Mouse (Mus musculus) ES-CJ7 (cell line): ENCODE data around the gene Gon4l.
"Not testable (repeated sequence)": the region's sequence is repeated elsewhere in the genome, so short reads cannot be mapped to it uniquely, and the experiment has no call there.

Experiments
- DNase-seq: peaks from one replicate; pipeline ENCODE4 v3.0.0; 2011; ENCODE audit warnings: low read depth, low spot score

Gon4l gene

GRCm38 (mm10) chr3:88834951-88835491 lies at the start of gene Gon4l:
Gene Gon4l, plus strand, starts transcription at chr3:88835231.
- peak; percentile 34 for DNase-seq

GRCm38 (mm10) chr3:88786323-88786722 lies 48.7 kb upstream of the Gon4l start:
- not testable (repeated sequence) for DNase-seq

GRCm38 (mm10) chr3:88786805-88787204 lies 48.2 kb upstream of the Gon4l start:
- not testable (repeated sequence) for DNase-seq

GRCm38 (mm10) chr3:88788033-88788432 lies 47.0 kb upstream of the Gon4l start:
- not testable (repeated sequence) for DNase-seq

- peak; percentile 14 for DNase-seq
Observed at GRCm38 (mm10) chr3:88797507-88797906, 37.5 kb upstream of the Gon4l start.

GRCm38 (mm10) chr3:88803910-88804540 lies 31.0 kb upstream of the Gon4l start:
- no peak for DNase-seq

GRCm38 (mm10) chr3:88825710-88826109 lies 9.3 kb upstream of the Gon4l start:
- DNase-seq = peak; percentile 28

GRCm38 (mm10) chr3:88827231-88827630 lies 7.8 kb upstream of the Gon4l start:
- no peak for DNase-seq

GRCm38 (mm10) chr3:88831177-88832121 lies 3.6 kb upstream of the Gon4l start:
- DNase-seq = peak; percentile 68

GRCm38 (mm10) chr3:88832388-88832787 lies 2.6 kb upstream of the Gon4l start:
- peak; percentile 81 for DNase-seq

GRCm38 (mm10) chr3:88849172-88849571 lies 14.1 kb downstream of the Gon4l start:
- DNase-seq = no peak

- no peak for DNase-seq
Observed at GRCm38 (mm10) chr3:88855837-88856236, 20.8 kb downstream of the Gon4l start.

GRCm38 (mm10) chr3:88862129-88862528 lies 27.1 kb downstream of the Gon4l start:
- DNase-seq = no peak

GRCm38 (mm10) chr3:88866735-88867134 lies 31.7 kb downstream of the Gon4l start:
- DNase-seq = not testable (repeated sequence)

GRCm38 (mm10) chr3:88867177-88867576 lies 32.1 kb downstream of the Gon4l start:
- DNase-seq = not testable (repeated sequence)

GRCm38 (mm10) chr3:88868449-88868848 lies 33.4 kb downstream of the Gon4l start:
- not testable (repeated sequence) for DNase-seq

GRCm38 (mm10) chr3:88882536-88882935 lies 47.5 kb downstream of the Gon4l start:
- DNase-seq = not testable (repeated sequence)

- DNase-seq = peak; percentile 38
Observed at GRCm38 (mm10) chr3:88893011-88893410, 58.0 kb downstream of the Gon4l start.

GRCm38 (mm10) chr3:88904803-88905202 lies 69.8 kb downstream of the Gon4l start:
- no peak for DNase-seq

GRCm38 (mm10) chr3:88905209-88905608 lies 70.2 kb downstream of the Gon4l start:
- DNase-seq = no peak

GRCm38 (mm10) chr3:88905741-88906140 lies 70.7 kb downstream of the Gon4l start:
- DNase-seq = no peak
